Mouse (Mus musculus) cerebellum, adult 2 months (tissue): ENCODE measurements around the gene Ankrd26.

Experiments
- CTCF ChIP-seq: fragments of 200-500 bp; IDR thresholded peaks from 2 replicates; pipeline ENCODE4 v1.5.1; 2011; ENCODE audit warnings: low read depth, mild to moderate bottlenecking, control low read depth, low read length, moderate library complexity, borderline replicate concordance; ENCODE audit not compliant: insufficient read depth
- POLR2A ChIP-seq: fragments of 200-500 bp; IDR thresholded peaks from 2 replicates; pipeline ENCODE4 v1.6.1; 2011; ENCODE audit warnings: low read length, control low read depth, borderline replicate concordance; ENCODE audit not compliant: insufficient read depth

DNA sequence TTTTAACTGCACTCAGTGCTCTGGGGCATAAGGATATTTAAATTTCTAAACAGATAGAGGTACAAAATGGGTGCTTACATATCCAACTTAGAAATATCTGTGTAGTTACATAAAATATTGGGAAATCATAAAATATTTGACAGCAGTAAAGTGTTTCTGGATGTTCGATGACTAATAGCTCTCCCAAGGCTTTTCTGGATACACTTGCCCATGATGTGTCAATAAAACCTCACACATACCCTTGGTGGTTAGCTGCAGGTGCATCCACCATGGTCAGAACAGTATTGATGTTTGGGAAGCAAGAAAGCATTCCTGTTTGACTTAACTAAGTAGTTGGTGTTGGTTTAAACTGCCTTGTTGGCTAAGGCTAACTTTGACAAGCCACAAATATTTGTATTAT is 104.3 kb downstream of the Ankrd26 start:
- TF ChIP-seq POLR2A = no peak
- TF ChIP-seq CTCF = no peak
